Mouse (Mus musculus): ENCODE data around the gene Cyp1a2. TPM values are rescaled to one million over a fixed set of nuclear protein-coding genes. Genes with fewer than 3 reads are reported as not detected.
A peak's percentile ranks its signal among the peaks of the same experiment; 100 is the strongest.

Gene Cyp1a2
- polyA plus RNA-seq, 1 experiment from 2014 or later: not detected

GRCm38 (mm10) chr9:57668277-57668676 lies 15.2 kb downstream of the Cyp1a2 start:
- Histone ChIP-seq H3K9me3 (no peaks in the 10 kb centered on the region), H3K27ac (no peak overlapping the region), H3K4me1 (replicated peaks) (no peaks in the 10 kb centered on the region), H3K27me3 (no peaks in the 10 kb centered on the region), H3K36me3 (no peaks in the 10 kb centered on the region), H3K4me3 (replicated peaks) (no peak overlapping the region), H3K4me2 (replicated peaks) (no peak overlapping the region), H3K9ac (replicated peaks) (no peak overlapping the region)
- 56% methylated on average over 1 of the region's 1 CpGs for WGBS
- ATAC-seq: no peak

GRCm38 (mm10) chr9:57667817-57668216 lies 15.7 kb downstream of the Cyp1a2 start:
- WGBS: 56% methylated on average over 11 of the region's 11 CpGs
- no peaks in the 10 kb centered on the region for H3K27me3 ChIP-seq
- no peak overlapping the region for H3K4me3 ChIP-seq (replicated peaks)
- H3K4me1 ChIP-seq (replicated peaks): no peaks in the 10 kb centered on the region
- no peak overlapping the region for H3K4me2 ChIP-seq (replicated peaks)
- no peak overlapping the region for H3K27ac ChIP-seq
- no peak for ATAC-seq
- H3K9me3 ChIP-seq: no peaks in the 10 kb centered on the region
- H3K36me3 ChIP-seq: no peaks in the 10 kb centered on the region
- no peak overlapping the region for H3K9ac ChIP-seq (replicated peaks)

GRCm38 (mm10) chr9:57667136-57667535 lies 16.4 kb downstream of the Cyp1a2 start:
- H3K4me2 ChIP-seq (replicated peaks): no peak overlapping the region
- 76% methylated on average over 3 of the region's 3 CpGs for WGBS
- no peaks in the 10 kb centered on the region for H3K27me3 ChIP-seq
- ATAC-seq: no peak
- no peak overlapping the region for H3K4me3 ChIP-seq (replicated peaks)
- H3K36me3 ChIP-seq: no peaks in the 10 kb centered on the region
- H3K4me1 ChIP-seq (replicated peaks): no peaks in the 10 kb centered on the region
- H3K9me3 ChIP-seq: no peaks in the 10 kb centered on the region
- no peak overlapping the region for H3K27ac ChIP-seq
- H3K9ac ChIP-seq (replicated peaks): no peak overlapping the region

- Histone ChIP-seq H3K36me3 (no peaks in the 10 kb centered on the region), H3K9ac (replicated peaks) (no peak overlapping the region), H3K4me1 (replicated peaks) (no peaks in the 10 kb centered on the region), H3K4me2 (replicated peaks) (no peak overlapping the region), H3K9me3 (no peaks in the 10 kb centered on the region), H3K4me3 (replicated peaks) (no peak overlapping the region), H3K27ac (no peak overlapping the region), H3K27me3 (no peaks in the 10 kb centered on the region)
- no peak for ATAC-seq
- WGBS: 88% methylated on average over 8 of the region's 8 CpGs
Measured at GRCm38 (mm10) chr9:57666536-57666935, 17.0 kb downstream of the Cyp1a2 start.

- Histone ChIP-seq H3K4me1 (replicated peaks) (no peaks in the 10 kb centered on the region), H3K9ac (replicated peaks) (no peak overlapping the region), H3K4me2 (replicated peaks) (no peak overlapping the region), H3K27me3 (no peaks in the 10 kb centered on the region), H3K27ac (no peak overlapping the region), H3K36me3 (no peaks in the 10 kb centered on the region), H3K9me3 (no peaks in the 10 kb centered on the region), H3K4me3 (replicated peaks) (no peak overlapping the region)
- WGBS: 67% methylated on average over 7 of the region's 7 CpGs
- no peak for ATAC-seq
Measured at GRCm38 (mm10) chr9:57664616-57665015, 18.9 kb downstream of the Cyp1a2 start.

- Histone ChIP-seq H3K9me3 (no peaks in the 10 kb centered on the region), H3K27me3 (no peaks in the 10 kb centered on the region), H3K36me3 (no peaks in the 10 kb centered on the region), H3K4me3 (replicated peaks) (no peak overlapping the region), H3K9ac (replicated peaks) (no peak overlapping the region), H3K4me1 (replicated peaks) (no peaks in the 10 kb centered on the region), H3K4me2 (replicated peaks) (no peak overlapping the region), H3K27ac (no peak overlapping the region)
- 83% methylated on average over 3 of the region's 3 CpGs for WGBS
- ATAC-seq: no peak
Measured at GRCm38 (mm10) chr9:57661552-57661951, 22.0 kb downstream of the Cyp1a2 start.

- Histone ChIP-seq H3K27me3 (no peaks in the 10 kb centered on the region), H3K9ac (replicated peaks) (no peak overlapping the region), H3K4me1 (replicated peaks) (peaks cover 7% of the 10 kb centered on the region), H3K27ac (no peak overlapping the region), H3K4me3 (replicated peaks) (no peak overlapping the region), H3K36me3 (no peaks in the 10 kb centered on the region), H3K4me2 (replicated peaks) (no peak overlapping the region), H3K9me3 (no peaks in the 10 kb centered on the region)
- 87% methylated on average over 6 of the region's 6 CpGs for WGBS
- ATAC-seq: no peak
Measured at GRCm38 (mm10) chr9:57660501-57660900, 23.0 kb downstream of the Cyp1a2 start.

GRCm38 (mm10) chr9:57659774-57660173 lies 23.7 kb downstream of the Cyp1a2 start:
- H3K9ac ChIP-seq (replicated peaks): no peak overlapping the region
- H3K36me3 ChIP-seq: no peaks in the 10 kb centered on the region
- no peaks in the 10 kb centered on the region for H3K27me3 ChIP-seq
- H3K4me2 ChIP-seq (replicated peaks): no peak overlapping the region
- 26% methylated on average over 4 of the region's 4 CpGs for WGBS
- peak; percentile 61; the same call in 1 of the 2 replicates for ATAC-seq
- H3K4me1 ChIP-seq (replicated peaks): peaks cover 9% of the 10 kb centered on the region
- H3K27ac ChIP-seq: no peak overlapping the region
- no peak overlapping the region for H3K4me3 ChIP-seq (replicated peaks)
- no peaks in the 10 kb centered on the region for H3K9me3 ChIP-seq

- ATAC-seq: no peak
- H3K36me3 ChIP-seq: no peaks in the 10 kb centered on the region
- H3K27me3 ChIP-seq: no peaks in the 10 kb centered on the region
- WGBS: 84% methylated on average over 4 of the region's 4 CpGs
- H3K4me1 ChIP-seq (replicated peaks): peaks cover 15% of the 10 kb centered on the region
- no peak overlapping the region for H3K4me2 ChIP-seq (replicated peaks)
- H3K9ac ChIP-seq (replicated peaks): no peak overlapping the region
- no peaks in the 10 kb centered on the region for H3K9me3 ChIP-seq
- H3K27ac ChIP-seq: no peak overlapping the region
- no peak overlapping the region for H3K4me3 ChIP-seq (replicated peaks)
Measured at GRCm38 (mm10) chr9:57658970-57659369, 24.5 kb downstream of the Cyp1a2 start.

GRCm38 (mm10) chr9:57657843-57658242 lies 25.7 kb downstream of the Cyp1a2 start:
- Histone ChIP-seq H3K9ac (replicated peaks) (no peak overlapping the region), H3K27me3 (no peaks in the 10 kb centered on the region), H3K9me3 (no peaks in the 10 kb centered on the region), H3K36me3 (no peaks in the 10 kb centered on the region), H3K4me1 (replicated peaks) (peaks cover 26% of the 10 kb centered on the region), H3K27ac (no peak overlapping the region), H3K4me3 (replicated peaks) (no peak overlapping the region), H3K4me2 (replicated peaks) (no peak overlapping the region)
- ATAC-seq: no peak
- WGBS: 56% methylated on average over 4 of the region's 4 CpGs

- Histone ChIP-seq H3K4me2 (replicated peaks) (no peak overlapping the region), H3K4me3 (replicated peaks) (no peak overlapping the region), H3K9ac (replicated peaks) (no peak overlapping the region), H3K27me3 (no peaks in the 10 kb centered on the region), H3K36me3 (no peaks in the 10 kb centered on the region), H3K27ac (no peak overlapping the region), H3K9me3 (no peaks in the 10 kb centered on the region), H3K4me1 (replicated peaks) (peaks cover 31% of the 10 kb centered on the region)
- no peak for ATAC-seq
- 87% methylated on average over 19 of the region's 19 CpGs for WGBS
Measured at GRCm38 (mm10) chr9:57656631-57657350, 26.7 kb downstream of the Cyp1a2 start.

- H3K4me2 ChIP-seq (replicated peaks): peak overlapping the region; percentile 39
- 2% methylated on average over 11 of the region's 11 CpGs for WGBS
- no peaks in the 10 kb centered on the region for H3K9me3 ChIP-seq
- ATAC-seq: peak; percentile 83
- no peak overlapping the region; the same call in 1 of the 2 replicates for H3K9ac ChIP-seq (replicated peaks)
- H3K4me3 ChIP-seq (replicated peaks): no peak overlapping the region
- no peaks in the 10 kb centered on the region for H3K27me3 ChIP-seq
- H3K4me1 ChIP-seq (replicated peaks): peaks cover 38% of the 10 kb centered on the region
- no peak overlapping the region for H3K27ac ChIP-seq
- H3K36me3 ChIP-seq: no peaks in the 10 kb centered on the region
Measured at GRCm38 (mm10) chr9:57655749-57656148, 27.8 kb downstream of the Cyp1a2 start.

GRCm38 (mm10) chr9:57654966-57655365 lies 28.5 kb downstream of the Cyp1a2 start:
- Histone ChIP-seq H3K27ac (no peak overlapping the region), H3K4me1 (replicated peaks) (peaks cover 42% of the 10 kb centered on the region), H3K27me3 (no peaks in the 10 kb centered on the region), H3K9ac (replicated peaks) (no peak overlapping the region), H3K9me3 (no peaks in the 10 kb centered on the region), H3K36me3 (no peaks in the 10 kb centered on the region), H3K4me3 (replicated peaks) (no peak overlapping the region), H3K4me2 (replicated peaks) (no peak overlapping the region)
- ATAC-seq: no peak
- 88% methylated on average over 1 of the region's 1 CpGs for WGBS

Measured in midbrain, embryonic 13.5 days (tissue).